Mouse (Mus musculus) natural killer cell, adult 2 months (primary cell): ENCODE results near the gene Chmp6.

ENCODE experiments used
- DNase-seq, 2 experiments: peaks; one replicate each; pipeline ENCODE4 v3.0.0; 2022; ENCODE audit warnings: low spot score in 2 of 2

Chmp6 gene

GRCm38 (mm10) chr11:119913291-119913934, at the start of gene Chmp6:
TSS of gene Chmp6 (plus strand) at chr11:119913441.
- peak; percentile 77 to 83 for DNase-seq

- DNase-seq: no peak
These were observed 46.4 kb upstream of the Chmp6 start for GRCm38 (mm10) chr11:119866837-119867236.

GRCm38 (mm10) chr11:119868138-119868537, 45.1 kb upstream of the Chmp6 start:
- DNase-seq: no peak

GRCm38 (mm10) chr11:119868556-119868955, 44.7 kb upstream of the Chmp6 start:
- DNase-seq: no peak

- no peak for DNase-seq
These were observed 42.1 kb upstream of the Chmp6 start for GRCm38 (mm10) chr11:119871141-119871540.

- no peak for DNase-seq
These were observed 39.6 kb upstream of the Chmp6 start for GRCm38 (mm10) chr11:119873643-119874042.

- no peak for DNase-seq
These were observed 38.4 kb upstream of the Chmp6 start for GRCm38 (mm10) chr11:119874841-119875240.

GRCm38 (mm10) chr11:119875685-119876084, 37.6 kb upstream of the Chmp6 start:
- no peak for DNase-seq

- peak in 1 of 2 experiments; percentile 37 for DNase-seq
These were observed 36.1 kb upstream of the Chmp6 start for GRCm38 (mm10) chr11:119877124-119877523.

- no peak for DNase-seq
These were observed 33.7 kb upstream of the Chmp6 start for GRCm38 (mm10) chr11:119879573-119879972.

GRCm38 (mm10) chr11:119883646-119884045, 29.6 kb upstream of the Chmp6 start:
- DNase-seq: no peak

- DNase-seq: no peak
These were observed 23.3 kb upstream of the Chmp6 start for GRCm38 (mm10) chr11:119889966-119890365.

GRCm38 (mm10) chr11:119891601-119892215, 21.5 kb upstream of the Chmp6 start:
- no peak for DNase-seq

GRCm38 (mm10) chr11:119893667-119894236, 19.5 kb upstream of the Chmp6 start:
- no peak for DNase-seq

GRCm38 (mm10) chr11:119894634-119895033, 18.6 kb upstream of the Chmp6 start:
- DNase-seq: no peak

GRCm38 (mm10) chr11:119897041-119897440, 16.2 kb upstream of the Chmp6 start:
- no peak for DNase-seq

- no peak for DNase-seq
These were observed 14.3 kb upstream of the Chmp6 start for GRCm38 (mm10) chr11:119898976-119899375.

- DNase-seq: no peak
These were observed 12.1 kb upstream of the Chmp6 start for GRCm38 (mm10) chr11:119901174-119901573.

- no peak for DNase-seq
These were observed 10.3 kb upstream of the Chmp6 start for GRCm38 (mm10) chr11:119902891-119903290.

GRCm38 (mm10) chr11:119904621-119905286, 8.5 kb upstream of the Chmp6 start:
- peak in 1 of 2 experiments; percentile 56 for DNase-seq

- no peak for DNase-seq
These were observed 7.4 kb upstream of the Chmp6 start for GRCm38 (mm10) chr11:119905794-119906193.

- DNase-seq: no peak
These were observed 6.1 kb upstream of the Chmp6 start for GRCm38 (mm10) chr11:119907006-119907650.
